Mouse (Mus musculus) kidney, postnatal 0 days (tissue): ENCODE data around the gene Nol3. TPM values are rescaled to one million over a fixed set of nuclear protein-coding genes. Genes with fewer than 3 reads are reported as not detected.
A peak's percentile ranks its signal among the peaks of the same experiment; 100 is the strongest.
"Not testable (repeated sequence)": the region's sequence is repeated elsewhere in the genome, so short reads cannot be mapped to it uniquely, and the experiment has no call there.

ENCODE experiments used
- ATAC-seq: fragments of 200-750 bp; cut with Nextera tagmentation; replicated peaks from 2 replicates; pipeline ENCODE4 v1.8.0; 2017; ENCODE audit warnings: low read depth, moderate number of reproducible peaks, moderate TSS enrichment, moderate library complexity; ENCODE audit not compliant: low FRiP score
- DNase-seq: peaks from one replicate; pipeline ENCODE4 v3.0.0-alpha.2; 2016; ENCODE audit warnings: low spot score
- H3K27ac ChIP-seq: fragments of 300-500 bp; sonication (generic); 2 replicates; pipeline ENCODE4 v1.5.1; 2014; ENCODE audit warnings: mild to moderate bottlenecking
- H3K27me3 ChIP-seq: fragments of 300-500 bp; sonication (generic); 2 replicates; pipeline ENCODE4 v1.6.1; 2014; ENCODE audit warnings: low read length, mixed read lengths; ENCODE audit not compliant: insufficient read depth
- H3K36me3 ChIP-seq: fragments of 300-500 bp; sonication (generic); 2 replicates; pipeline ENCODE4 v1.6.1; 2014; ENCODE audit warnings: low read length, mixed read lengths; ENCODE audit not compliant: insufficient read depth
- H3K4me1 ChIP-seq: fragments of 300-500 bp; sonication (generic); replicated peaks from 2 replicates; pipeline ENCODE4 v1.6.1; 2014; ENCODE audit warnings: antibody characterized with exemption, low read length, mixed read lengths; ENCODE audit not compliant: insufficient read depth
- H3K4me2 ChIP-seq: fragments of 300-500 bp; sonication (generic); 2 replicates; pipeline ENCODE4 v1.6.1; 2014; ENCODE audit warnings: mild to moderate bottlenecking, low read length, moderate library complexity, mixed read lengths
- H3K4me3 ChIP-seq: fragments of 300-500 bp; sonication (generic); replicated peaks from 2 replicates; pipeline ENCODE4 v1.5.1; 2014; ENCODE audit warnings: low read depth, low read length
- H3K9ac ChIP-seq: fragments of 300-500 bp; sonication (generic); 2 replicates; pipeline ENCODE4 v1.6.1; 2014; ENCODE audit warnings: low read depth, low read length
- H3K9me3 ChIP-seq: fragments of 300-500 bp; sonication (generic); replicated peaks from 2 replicates; pipeline ENCODE4 v1.6.1; 2016; ENCODE audit warnings: low read length, inconsistent platforms, mixed read lengths
- CTCF ChIP-seq: IDR thresholded peaks from 2 replicates; pipeline ENCODE4 v1.5.1; 2016; ENCODE audit warnings: antibody characterized with exemption, low read depth, mild to moderate bottlenecking, moderate library complexity
- WGBS: fragments of 180-500 bp; shearing (Covaris S2); extraction: QIAGEN DNeasy Blood & Tissue Kit; methylation state at CpG from one replicate; pipeline ENCODE4 v1.1.7; 2014; 5-methylcytosine and 5-hydroxymethylcytosine counted together
- polyA plus RNA-seq: library from polyadenylated mRNA; unstranded; fragments of >200 nt; fragmentation: Nextera tagmentation; extraction: Ambion mirVana; gene quantifications from 2 replicates; pipeline ENCODE4 v1.2.1, GENCODE M21; 2015

Nol3 gene
- polyA plus RNA-seq, 1 experiment from 2014 or later: 0.29 TPM

DNA sequence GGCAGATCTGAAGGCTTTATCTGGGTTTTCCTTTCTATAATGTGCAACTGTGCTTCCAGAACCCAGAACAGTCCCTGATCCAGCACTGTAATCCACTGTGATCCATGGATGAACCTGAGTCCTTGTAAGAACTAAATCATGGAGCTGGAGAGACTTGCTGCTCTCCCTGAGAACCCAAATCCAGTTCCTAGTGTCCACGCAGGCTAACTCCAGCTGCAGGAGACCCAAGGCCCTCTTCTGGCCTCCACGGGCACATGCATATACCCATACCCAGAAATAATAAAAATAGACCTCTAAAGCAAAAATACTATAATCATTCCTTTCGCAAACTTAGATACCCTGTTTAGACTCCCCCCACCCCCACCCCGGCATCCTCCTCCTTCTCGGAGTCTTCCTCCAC is 12.3 kb downstream of the Nol3 start:
- ATAC-seq (no peak), DNase-seq (no peak)
- Histone ChIP-seq H3K9ac (no peak overlapping the region), H3K27me3 (peaks cover 4% of the 10 kb centered on the region; the same call in 1 of the 2 replicates), H3K4me2 (no peak overlapping the region), H3K9me3 (no peaks in the 10 kb centered on the region), H3K4me1 (peaks cover 18% of the 10 kb centered on the region), H3K27ac (no peak overlapping the region), H3K4me3 (no peak overlapping the region), H3K36me3 (no peaks in the 10 kb centered on the region)
- 0 out of 2 replicates have a peak, but pooled peaks have one; percentile 6 for TF ChIP-seq CTCF
- WGBS: 86% methylated on average over 5 of the region's 5 CpGs

DNA sequence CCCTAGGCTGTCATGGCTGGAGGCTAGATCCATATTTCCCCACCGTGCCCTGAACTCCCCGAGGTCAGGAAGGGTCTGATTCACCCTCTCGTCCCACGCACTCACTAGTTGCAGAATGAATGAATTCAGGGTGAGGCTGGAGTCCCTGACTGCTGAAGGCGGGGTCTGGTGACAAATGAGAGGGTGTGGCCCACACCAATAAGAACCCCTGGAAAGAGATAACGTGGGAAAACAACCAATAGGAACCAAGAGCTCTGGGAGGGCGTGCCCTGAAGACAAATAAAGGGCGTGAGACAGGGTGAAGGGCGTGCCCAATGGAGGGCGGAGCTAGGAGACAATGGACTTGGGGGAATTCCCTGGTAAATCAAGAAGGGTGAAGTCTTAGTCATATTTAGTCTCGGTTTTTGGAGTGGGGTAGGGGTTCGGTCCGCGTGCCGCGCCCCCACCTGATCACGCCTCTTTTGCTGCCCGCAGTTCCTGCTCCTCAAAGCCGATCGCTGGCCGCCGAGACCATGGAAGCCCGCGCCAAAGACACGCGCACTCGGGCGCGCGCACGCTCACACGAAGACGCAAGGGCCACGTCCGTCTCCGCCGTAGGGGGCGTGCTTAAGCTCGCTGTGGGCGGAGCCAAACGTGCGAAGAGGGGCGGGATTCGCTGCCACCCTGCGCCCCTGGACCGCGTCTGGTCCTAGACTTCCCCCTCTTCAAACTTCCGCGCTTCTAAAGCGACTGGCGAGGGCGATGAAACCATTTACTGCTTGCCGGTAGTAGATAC is 13.2 kb downstream of the Nol3 start:
- peaks cover 18% of the 10 kb centered on the region for H3K4me1 ChIP-seq
- peak; percentile 51 for TF ChIP-seq CTCF
- peak overlapping the region; percentile 49 for H3K4me3 ChIP-seq
- H3K9ac ChIP-seq: peak overlapping the region; percentile 46; the same call in 1 of the 2 replicates
- H3K36me3 ChIP-seq: no peaks in the 10 kb centered on the region
- peak; percentile 90 for ATAC-seq
- peaks cover 4% of the 10 kb centered on the region; the same call in 1 of the 2 replicates for H3K27me3 ChIP-seq
- peak; percentile 98 for DNase-seq
- H3K9me3 ChIP-seq: no peaks in the 10 kb centered on the region
- H3K27ac ChIP-seq: peak overlapping the region; percentile 71
- peak overlapping the region; percentile 81 for H3K4me2 ChIP-seq
- under 1% methylated on average over 53 of the region's 53 CpGs for WGBS

DNA sequence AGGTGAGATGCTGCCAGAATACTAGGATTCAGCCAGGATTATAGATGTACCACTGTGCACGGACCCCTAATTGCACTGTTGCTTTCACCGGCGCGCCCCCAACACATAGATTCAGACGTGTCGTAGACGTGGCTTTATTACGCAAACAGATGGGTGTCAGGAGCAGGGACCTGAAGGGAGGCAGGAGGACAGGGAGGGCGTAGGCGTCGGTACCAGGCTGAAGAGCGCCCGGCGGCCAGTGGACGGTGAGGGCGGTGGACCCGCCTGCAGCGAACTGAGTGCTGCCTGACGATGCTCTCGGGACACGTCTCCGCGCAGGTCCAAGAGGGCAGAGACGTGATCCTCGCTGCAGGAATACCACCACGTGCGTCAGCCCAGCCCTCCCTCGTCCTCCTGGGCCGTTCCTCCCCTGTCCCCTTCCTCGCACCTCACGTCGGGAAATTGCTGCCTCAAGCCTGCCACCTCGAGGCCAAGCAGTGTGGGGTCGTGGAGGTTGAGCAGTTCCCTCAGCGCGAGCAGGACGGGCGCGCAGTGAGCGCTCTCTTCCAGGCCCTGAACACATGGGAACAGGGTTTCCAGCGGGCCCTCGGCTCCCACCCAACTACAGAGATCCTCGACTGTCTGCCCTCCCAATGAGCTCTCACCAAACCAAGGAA is 14.0 kb downstream of the Nol3 start, which contains the start of gene 4931428F04Rik:
Gene 4931428F04Rik (minus strand): TSS at position 60 of the 656 bp plus-strand sequence.
- Histone ChIP-seq H3K36me3 (no peaks in the 10 kb centered on the region), H3K27ac (peak within 1 kb of the TSS; percentile 71), H3K27me3 (peaks cover 4% of the 10 kb centered on the region; the same call in 1 of the 2 replicates), H3K4me2 (peak within 1 kb of the TSS; percentile 81), H3K4me3 (peak within 1 kb of the TSS; percentile 49), H3K9me3 (no peaks in the 10 kb centered on the region), H3K9ac (peak within 1 kb of the TSS; percentile 46; the same call in 1 of the 2 replicates), H3K4me1 (peaks cover 18% of the 10 kb centered on the region)
- peak; percentile 53 for ATAC-seq
- 4% methylated on average over 43 of the region's 43 CpGs for WGBS
- peak; percentile 58 for DNase-seq
- peak; percentile 69 for TF ChIP-seq CTCF

DNA sequence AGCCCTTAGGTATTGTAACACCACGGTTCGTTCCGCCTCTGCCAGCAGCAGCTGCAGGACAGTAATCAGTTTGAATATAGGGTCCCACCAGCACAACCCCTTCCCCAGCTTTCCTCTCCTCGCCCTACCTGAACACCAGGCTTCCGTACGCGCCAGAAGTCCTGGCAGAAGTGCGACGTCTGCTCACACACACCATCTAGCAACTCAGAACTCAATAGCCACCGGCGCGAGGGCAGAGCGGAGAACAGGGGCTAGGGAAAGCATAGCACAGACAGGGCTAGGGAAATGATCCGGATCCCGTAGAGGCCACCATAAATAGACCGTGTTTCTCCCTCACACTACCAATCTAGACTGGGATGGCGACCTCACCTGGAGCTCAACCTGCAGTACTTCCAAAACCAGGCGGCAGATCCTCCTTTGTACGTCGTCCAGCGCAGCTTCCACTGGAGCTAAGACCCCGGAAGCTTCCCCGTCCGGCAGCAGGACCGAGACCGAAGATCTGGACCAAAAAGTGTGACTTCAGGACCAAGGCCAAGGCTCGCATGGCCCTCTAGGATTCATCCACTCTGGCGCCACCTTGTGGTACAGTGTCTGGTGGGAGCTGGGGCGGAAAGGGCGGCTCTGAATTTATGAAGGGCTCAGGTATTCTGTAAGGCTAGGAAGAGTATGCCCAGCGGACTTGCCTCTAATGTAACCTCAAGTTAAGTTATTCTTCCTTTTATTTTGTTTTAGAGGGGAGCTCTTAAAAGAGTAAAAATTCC is 14.8 kb downstream of the Nol3 start:
- no peak overlapping the region for H3K9ac ChIP-seq
- H3K4me2 ChIP-seq: peak overlapping the region; percentile 81
- H3K9me3 ChIP-seq: no peaks in the 10 kb centered on the region
- WGBS: 9% methylated on average over 31 of the region's 31 CpGs
- peak overlapping the region; percentile 49; the same call in 1 of the 2 replicates for H3K4me3 ChIP-seq
- ATAC-seq: no peak
- H3K27me3 ChIP-seq: peaks cover 4% of the 10 kb centered on the region; the same call in 1 of the 2 replicates
- H3K27ac ChIP-seq: no peak overlapping the region
- TF ChIP-seq CTCF: peak; percentile 97
- H3K36me3 ChIP-seq: no peaks in the 10 kb centered on the region
- DNase-seq: peak; percentile 94
- H3K4me1 ChIP-seq: peaks cover 18% of the 10 kb centered on the region

DNA sequence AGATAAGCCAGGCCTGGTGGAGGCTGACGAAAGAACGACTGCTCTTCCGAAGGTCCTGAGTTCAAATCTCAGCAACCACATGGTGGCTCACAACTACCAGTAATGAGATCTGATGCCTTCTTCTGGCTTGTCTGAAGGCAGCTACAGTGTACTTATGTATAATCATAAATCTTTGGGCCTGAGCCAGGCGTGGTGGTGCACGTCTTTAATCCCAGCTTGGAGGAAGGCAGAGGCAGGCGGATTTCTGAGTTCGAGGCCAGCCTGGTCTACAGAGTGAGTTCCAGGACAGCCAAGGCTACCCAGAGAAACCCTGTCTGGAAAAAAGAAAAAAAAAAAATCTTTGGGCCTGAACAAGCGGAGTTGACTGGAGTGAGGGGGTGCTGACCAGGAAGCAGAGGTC is 15.4 kb downstream of the Nol3 start:
- H3K4me3 ChIP-seq, DNase-seq, H3K36me3 ChIP-seq, ATAC-seq, H3K27ac ChIP-seq, H3K9me3 ChIP-seq, H3K27me3 ChIP-seq, H3K9ac ChIP-seq, H3K4me2 ChIP-seq: not testable (repeated sequence)
- 80% methylated on average over 8 of the region's 8 CpGs for WGBS
- peaks cover 18% of the 10 kb centered on the region for H3K4me1 ChIP-seq

DNA sequence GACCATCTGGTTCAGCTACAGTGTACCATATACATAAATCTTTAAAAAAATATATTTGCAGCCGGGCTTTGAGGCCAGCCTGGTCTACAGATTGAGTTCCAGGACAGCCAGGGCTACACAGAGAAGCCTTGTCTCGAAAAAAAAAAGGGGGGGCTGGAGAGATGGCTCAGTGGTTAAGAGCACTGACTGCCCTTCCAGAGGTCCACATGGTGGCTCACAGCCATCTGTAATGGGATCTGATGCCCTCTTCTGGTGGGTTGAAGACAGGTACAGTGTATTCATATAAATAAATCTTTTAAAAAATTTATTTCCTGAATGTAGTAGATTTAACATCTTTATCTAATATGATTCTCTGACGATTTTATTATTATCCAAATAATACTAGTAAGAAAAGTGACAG is 15.9 kb downstream of the Nol3 start:
- H3K4me1 ChIP-seq: peaks cover 18% of the 10 kb centered on the region
- ATAC-seq, H3K4me3 ChIP-seq, H3K27ac ChIP-seq, H3K4me2 ChIP-seq, DNase-seq, H3K36me3 ChIP-seq, H3K27me3 ChIP-seq, H3K9ac ChIP-seq, H3K9me3 ChIP-seq: not testable (repeated sequence)
- 73% methylated on average over 3 of the region's 3 CpGs for WGBS
- TF ChIP-seq CTCF: peak; percentile 33; the same call in 1 of the 2 replicates
